Mouse (Mus musculus): Measurements from ENCODE around the gene Kcnj14. TPM values are rescaled to one million over a fixed set of nuclear protein-coding genes. Genes with fewer than 3 reads are reported as not detected.

Gene Kcnj14
- polyA plus RNA-seq, 1 experiment from 2014 or later, result 0.79 TPM

DNA sequence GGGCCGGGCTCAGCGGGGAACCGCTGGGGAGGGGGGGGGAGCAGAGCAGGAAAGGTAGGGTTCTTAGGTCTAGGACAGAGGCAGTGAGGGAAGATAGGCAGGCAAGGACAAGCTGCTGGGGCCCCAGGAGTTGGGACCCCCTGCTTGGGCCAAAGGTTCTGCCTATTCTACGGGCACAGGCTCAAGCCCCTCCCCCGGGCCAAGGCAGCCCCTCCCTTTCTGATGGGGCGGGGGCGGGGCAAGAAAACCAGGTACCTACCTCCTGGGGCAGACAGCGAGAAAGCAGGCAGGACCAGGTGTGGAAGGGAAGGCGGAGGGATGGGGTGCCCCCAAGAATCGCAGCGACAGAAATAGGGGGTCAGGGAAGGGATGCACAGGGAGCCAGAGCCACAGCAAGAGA, 16.1 kb downstream of the Kcnj14 start:
- Histone ChIP-seq H3K9ac (no peak overlapping the region), H3K4me1 (peaks cover 12% of the 10 kb centered on the region), H3K4me2 (no peak overlapping the region), H3K9me3 (no peaks in the 10 kb centered on the region), H3K27ac (no peak overlapping the region), H3K36me3 (peaks cover 65% of the 10 kb centered on the region), H3K4me3 (no peak overlapping the region), H3K27me3 (no peaks in the 10 kb centered on the region)
- no peak for ATAC-seq (ENCODE audit: borderline replicate concordance, extremely low read depth, low FRiP score, low TSS enrichment)
- 45% methylated on average over 11 of the region's 11 CpGs for WGBS

DNA sequence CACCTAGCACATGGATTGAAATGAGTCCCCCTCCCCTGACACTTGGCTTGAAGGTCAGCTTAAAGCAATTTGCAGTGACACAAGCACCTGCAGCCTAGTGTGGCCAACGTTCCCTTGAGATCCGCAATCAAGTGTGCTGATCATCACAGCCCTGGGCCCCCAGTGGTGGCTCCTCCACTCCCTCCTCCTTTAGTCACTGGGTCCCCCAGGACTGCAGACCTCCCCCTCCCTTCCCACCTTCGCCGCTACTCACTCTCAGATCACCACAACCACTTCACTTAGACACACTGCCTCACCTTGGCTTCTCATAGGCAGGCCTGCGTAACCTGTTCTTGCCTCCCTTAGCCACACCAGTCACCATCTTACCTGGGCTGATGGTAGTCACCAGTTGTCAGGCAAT, 18.6 kb downstream of the Kcnj14 start:
- Histone ChIP-seq H3K9me3 (no peaks in the 10 kb centered on the region), H3K4me3 (no peak overlapping the region), H3K27me3 (no peaks in the 10 kb centered on the region), H3K27ac (no peak overlapping the region), H3K36me3 (peaks cover 45% of the 10 kb centered on the region), H3K4me1 (peaks cover 3% of the 10 kb centered on the region), H3K9ac (no peak overlapping the region), H3K4me2 (no peak overlapping the region)
- no peak for ATAC-seq (ENCODE audit: borderline replicate concordance, extremely low read depth, low FRiP score, low TSS enrichment)
- WGBS, result 51% methylated on average over 5 of the region's 5 CpGs

DNA sequence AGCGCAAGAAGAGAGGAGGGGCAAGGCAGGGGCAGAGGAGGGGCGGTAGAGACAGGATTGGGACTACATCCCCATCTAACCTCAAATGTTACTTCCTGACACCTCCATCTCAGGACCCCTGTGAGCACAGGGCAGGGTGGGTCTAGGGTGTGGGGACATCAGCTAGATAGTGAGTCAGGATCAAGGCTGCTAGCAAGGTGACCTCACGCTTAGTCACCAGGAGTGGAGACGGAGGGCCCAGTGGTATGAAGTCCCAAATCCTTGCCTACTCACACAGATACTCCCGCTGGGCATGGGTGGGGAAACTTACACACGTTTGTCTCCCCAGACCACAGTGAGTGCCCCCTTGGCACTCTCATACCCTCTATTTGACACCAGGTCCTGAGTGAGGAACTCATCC, 22.0 kb downstream of the Kcnj14 start:
- 88% methylated on average over 6 of the region's 6 CpGs for WGBS
- H3K27me3 ChIP-seq, result peaks cover 29% of the 10 kb centered on the region
- no peaks in the 10 kb centered on the region for H3K9me3 ChIP-seq
- no peak overlapping the region for H3K4me2 ChIP-seq
- H3K36me3 ChIP-seq, result peaks cover 11% of the 10 kb centered on the region
- peaks cover 26% of the 10 kb centered on the region for H3K4me1 ChIP-seq
- H3K27ac ChIP-seq, result no peak overlapping the region
- no peak overlapping the region for H3K9ac ChIP-seq
- no peak overlapping the region for H3K4me3 ChIP-seq
- ATAC-seq (ENCODE audit: borderline replicate concordance, extremely low read depth, low FRiP score, low TSS enrichment), result no peak

DNA sequence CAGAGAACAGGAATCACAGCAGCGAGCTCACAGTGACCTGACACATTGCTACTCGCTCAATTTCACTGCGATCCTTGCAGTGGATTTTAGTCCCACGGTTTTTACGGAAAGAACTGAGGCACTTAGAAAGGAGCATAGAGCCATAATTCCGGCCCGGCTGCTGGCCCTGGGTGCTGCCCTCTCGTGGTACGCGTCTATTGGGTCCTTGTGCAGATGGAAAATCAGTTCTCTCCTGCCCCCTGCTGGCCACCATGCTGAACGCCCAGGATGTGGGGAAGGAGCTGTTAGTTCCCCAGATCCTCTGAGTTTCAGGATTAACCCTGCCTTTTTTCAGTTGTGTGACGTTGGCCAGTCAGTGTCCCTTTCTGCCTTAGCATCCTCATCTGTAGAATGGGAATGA, 23.2 kb downstream of the Kcnj14 start:
- Histone ChIP-seq H3K27ac (peak overlapping the region; percentile 50; the same call in 1 of the 2 replicates), H3K27me3 (peaks cover 38% of the 10 kb centered on the region), H3K9me3 (no peaks in the 10 kb centered on the region), H3K9ac (no peak overlapping the region), H3K4me3 (peak overlapping the region; percentile 34), H3K4me2 (peak overlapping the region; percentile 64), H3K36me3 (no peaks in the 10 kb centered on the region), H3K4me1 (peaks cover 27% of the 10 kb centered on the region)
- ATAC-seq (ENCODE audit: borderline replicate concordance, extremely low read depth, low FRiP score, low TSS enrichment), result peak; percentile 46; the same call in 1 of the 2 replicates
- WGBS, result 2% methylated on average over 12 of the region's 12 CpGs

DNA sequence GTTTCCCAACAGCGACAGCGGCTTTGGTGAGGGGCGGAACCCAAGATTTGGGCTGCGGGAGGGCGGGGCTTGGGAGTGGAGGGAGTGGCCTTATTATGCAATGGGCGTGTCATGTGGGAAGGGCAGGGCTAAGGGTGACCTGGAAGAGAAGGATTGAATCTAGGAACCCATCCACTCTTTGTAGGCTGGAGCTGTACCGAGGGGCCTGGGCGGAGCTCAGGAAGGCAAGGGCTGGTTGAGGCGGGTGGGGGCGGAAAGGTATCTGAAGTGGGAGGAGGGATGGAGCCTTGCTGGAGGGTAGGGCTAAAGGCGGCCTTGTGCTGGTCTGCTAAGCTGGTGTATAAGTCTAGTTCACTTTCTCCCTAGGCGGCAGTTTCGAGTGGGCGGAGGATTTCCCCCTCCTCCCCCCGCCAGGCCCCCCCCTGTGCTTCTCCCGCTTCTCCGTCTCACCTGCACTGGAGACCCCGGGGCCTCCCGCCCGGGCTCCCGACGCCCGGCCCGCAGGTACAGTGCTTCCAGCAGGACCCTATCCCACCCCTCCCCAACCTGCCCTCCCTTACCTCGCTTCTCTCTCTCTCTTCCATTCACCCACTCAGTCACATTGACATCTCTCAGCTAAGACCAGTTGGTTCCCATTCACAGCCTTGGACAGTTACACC, 23.9 kb downstream of the Kcnj14 start:
- peak; percentile 73 for ATAC-seq (ENCODE audit: borderline replicate concordance, extremely low read depth, low FRiP score, low TSS enrichment)
- WGBS, result 13% methylated on average over 23 of the region's 25 CpGs
- Histone ChIP-seq H3K4me1 (peaks cover 27% of the 10 kb centered on the region), H3K4me3 (peak overlapping the region; percentile 34), H3K9me3 (no peaks in the 10 kb centered on the region), H3K36me3 (no peaks in the 10 kb centered on the region), H3K4me2 (peak overlapping the region; percentile 64), H3K27me3 (peaks cover 38% of the 10 kb centered on the region), H3K9ac (no peak overlapping the region), H3K27ac (peak overlapping the region; percentile 54; the same call in 1 of the 2 replicates)

DNA sequence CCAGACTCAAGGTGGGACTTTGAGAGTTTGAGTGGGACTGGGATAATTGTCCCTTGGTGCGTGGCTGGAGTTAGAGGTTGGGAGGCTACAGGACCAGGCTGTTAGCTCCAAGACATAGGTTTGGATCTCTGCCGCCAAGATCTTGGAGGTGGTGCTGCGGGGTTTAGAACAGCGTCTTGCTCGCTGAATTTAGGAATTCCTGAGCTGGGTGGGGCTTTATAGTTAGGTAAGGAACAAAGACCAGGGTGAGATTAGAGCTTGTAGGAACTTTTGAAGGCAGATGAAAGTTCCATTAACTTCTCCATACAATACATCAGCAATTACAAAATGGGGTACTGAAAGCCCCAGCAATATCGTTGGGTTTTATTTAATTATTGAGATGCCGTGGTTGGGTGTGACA, 24.6 kb downstream of the Kcnj14 start:
- peak overlapping the region; percentile 34 for H3K4me3 ChIP-seq
- H3K4me2 ChIP-seq, result peak overlapping the region; percentile 64
- no peaks in the 10 kb centered on the region for H3K9me3 ChIP-seq
- peak overlapping the region; percentile 54; the same call in 1 of the 2 replicates for H3K27ac ChIP-seq
- 34% methylated on average over 7 of the region's 7 CpGs for WGBS
- H3K4me1 ChIP-seq, result peaks cover 27% of the 10 kb centered on the region
- no peaks in the 10 kb centered on the region for H3K36me3 ChIP-seq
- ATAC-seq (ENCODE audit: borderline replicate concordance, extremely low read depth, low FRiP score, low TSS enrichment), result no peak
- peaks cover 38% of the 10 kb centered on the region for H3K27me3 ChIP-seq
- H3K9ac ChIP-seq, result no peak overlapping the region

DNA sequence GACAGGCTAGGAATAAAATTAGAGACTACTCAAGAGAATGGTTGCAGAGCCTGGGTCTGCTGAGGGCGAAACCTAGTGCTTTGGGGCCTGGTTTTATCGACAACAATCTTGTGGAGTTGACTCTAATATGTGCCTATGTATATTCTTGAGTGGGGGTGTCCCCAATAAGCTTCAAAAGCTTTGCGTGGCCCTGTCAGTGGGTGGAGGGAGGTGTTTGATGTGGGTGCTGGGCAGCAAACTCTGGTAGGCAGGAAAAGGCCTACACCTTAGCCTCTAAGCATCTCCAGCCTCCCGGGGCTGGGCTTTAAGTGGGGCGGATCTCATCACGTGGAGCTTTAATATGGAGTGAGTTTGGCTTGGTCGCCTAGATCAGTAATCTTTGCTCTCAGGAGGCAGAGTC, 25.7 kb downstream of the Kcnj14 start:
- H3K27ac ChIP-seq, result no peak overlapping the region
- no peak overlapping the region for H3K9ac ChIP-seq
- 46% methylated on average over 7 of the region's 7 CpGs for WGBS
- no peaks in the 10 kb centered on the region for H3K36me3 ChIP-seq
- H3K4me1 ChIP-seq, result peaks cover 27% of the 10 kb centered on the region
- peak overlapping the region; percentile 84 for H3K4me2 ChIP-seq
- H3K4me3 ChIP-seq, result peak overlapping the region; percentile 48; the same call in 1 of the 2 replicates
- peaks cover 38% of the 10 kb centered on the region for H3K27me3 ChIP-seq
- ATAC-seq (ENCODE audit: borderline replicate concordance, extremely low read depth, low FRiP score, low TSS enrichment), result no peak
- H3K9me3 ChIP-seq, result no peaks in the 10 kb centered on the region

DNA sequence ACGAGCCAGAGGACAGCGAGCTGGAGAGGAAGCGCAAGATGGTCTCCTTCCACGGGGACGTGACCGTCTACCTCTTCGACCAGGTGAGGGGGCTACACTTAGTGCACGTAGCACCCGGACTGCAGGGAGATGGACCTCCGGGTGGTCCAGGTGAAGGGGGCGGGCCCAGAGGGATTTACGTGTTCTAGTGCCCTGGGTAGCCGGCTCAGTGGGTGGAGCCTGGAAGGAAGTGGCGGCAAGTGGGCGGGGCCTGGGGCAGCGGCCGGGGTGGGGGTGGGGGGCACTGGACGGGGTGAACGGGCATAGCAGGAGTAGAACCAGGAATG, 26.1 kb downstream of the Kcnj14 start:
- no peaks in the 10 kb centered on the region for H3K9me3 ChIP-seq
- H3K4me1 ChIP-seq, result peaks cover 27% of the 10 kb centered on the region
- H3K9ac ChIP-seq, result peak overlapping the region; percentile 44
- 3% methylated on average over 19 of the region's 19 CpGs for WGBS
- H3K27me3 ChIP-seq, result peaks cover 38% of the 10 kb centered on the region
- H3K4me3 ChIP-seq, result peak overlapping the region; percentile 48
- no peak overlapping the region for H3K27ac ChIP-seq
- ATAC-seq (ENCODE audit: borderline replicate concordance, extremely low read depth, low FRiP score, low TSS enrichment), result no peak
- peak overlapping the region; percentile 84 for H3K4me2 ChIP-seq
- no peaks in the 10 kb centered on the region for H3K36me3 ChIP-seq

DNA sequence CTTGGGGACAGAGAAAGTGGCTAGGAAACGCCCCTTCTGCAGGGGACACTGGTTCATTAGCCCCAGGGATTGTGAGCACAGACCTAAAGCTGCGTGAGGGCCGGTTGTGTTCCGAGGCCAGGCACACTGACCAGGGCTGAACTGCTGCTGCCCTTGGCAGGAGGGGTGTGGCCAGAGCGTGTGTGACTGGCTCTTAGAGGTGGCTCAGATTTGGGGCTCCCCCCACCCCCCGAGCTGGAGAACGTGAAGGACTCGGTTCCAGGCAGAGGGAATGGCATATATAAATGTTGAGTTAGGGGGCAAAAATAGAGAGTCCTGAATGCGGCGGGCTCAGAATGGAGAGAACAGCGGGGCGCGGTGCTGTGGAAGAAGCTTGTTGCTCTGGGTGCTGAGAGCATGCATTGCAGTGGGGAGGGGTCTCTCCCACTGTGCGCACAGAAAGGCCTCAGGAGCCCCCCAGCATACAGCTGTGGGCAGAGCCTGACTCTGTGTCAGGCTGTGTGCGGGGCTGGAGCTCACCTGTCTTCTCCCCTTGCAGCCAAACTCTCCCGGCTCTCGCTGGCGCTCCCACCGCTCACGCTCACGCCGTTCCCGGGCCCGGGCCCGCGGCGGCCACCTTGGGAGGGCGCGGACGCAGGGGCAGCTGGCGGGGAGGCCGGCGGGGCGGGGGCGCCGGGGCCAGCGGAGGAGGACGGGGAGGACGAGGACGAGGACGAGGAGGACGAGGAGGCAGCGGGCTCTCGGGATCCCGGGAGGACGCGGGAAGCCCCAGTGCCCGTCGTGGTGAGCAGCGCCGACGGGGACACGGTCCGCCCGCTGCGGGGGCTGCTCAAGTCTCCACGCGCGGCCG, 26.7 kb downstream of the Kcnj14 start:
- Histone ChIP-seq H3K4me1 (peaks cover 27% of the 10 kb centered on the region), H3K27me3 (peaks cover 38% of the 10 kb centered on the region), H3K9me3 (no peaks in the 10 kb centered on the region), H3K36me3 (no peaks in the 10 kb centered on the region), H3K9ac (peak overlapping the region; percentile 44), H3K27ac (no peak overlapping the region), H3K4me3 (peak overlapping the region; percentile 48), H3K4me2 (peak overlapping the region; percentile 84)
- WGBS, result 2% methylated on average over 46 of the region's 60 CpGs
- no peak for ATAC-seq (ENCODE audit: borderline replicate concordance, extremely low read depth, low FRiP score, low TSS enrichment)

DNA sequence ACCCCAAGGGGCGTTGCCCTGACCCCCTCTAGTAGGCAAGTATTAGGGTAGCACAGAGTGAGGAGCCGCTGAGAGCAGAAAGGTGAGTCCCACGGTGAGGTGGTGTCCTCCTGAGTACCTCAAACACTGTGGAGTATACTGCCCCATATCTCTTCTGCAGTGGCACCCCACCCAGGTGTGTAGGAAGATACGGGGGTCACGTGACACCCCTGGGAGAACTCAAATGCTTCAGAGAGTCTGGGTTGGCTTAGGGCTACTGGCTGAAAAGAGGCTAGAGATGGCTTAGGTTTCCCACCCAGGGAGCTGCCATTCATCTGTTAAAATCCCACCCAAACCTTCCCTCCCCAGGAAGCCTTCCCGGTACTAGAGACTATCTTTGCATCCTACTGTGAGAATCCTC, 27.6 kb downstream of the Kcnj14 start:
- peak overlapping the region; percentile 84 for H3K4me2 ChIP-seq
- WGBS, result 48% methylated on average over 6 of the region's 6 CpGs
- H3K9me3 ChIP-seq, result no peaks in the 10 kb centered on the region
- H3K27ac ChIP-seq, result no peak overlapping the region
- H3K4me3 ChIP-seq, result no peak overlapping the region
- H3K27me3 ChIP-seq, result peaks cover 38% of the 10 kb centered on the region
- ATAC-seq (ENCODE audit: borderline replicate concordance, extremely low read depth, low FRiP score, low TSS enrichment), result no peak
- H3K4me1 ChIP-seq, result peaks cover 27% of the 10 kb centered on the region
- no peaks in the 10 kb centered on the region for H3K36me3 ChIP-seq
- H3K9ac ChIP-seq, result no peak overlapping the region

DNA sequence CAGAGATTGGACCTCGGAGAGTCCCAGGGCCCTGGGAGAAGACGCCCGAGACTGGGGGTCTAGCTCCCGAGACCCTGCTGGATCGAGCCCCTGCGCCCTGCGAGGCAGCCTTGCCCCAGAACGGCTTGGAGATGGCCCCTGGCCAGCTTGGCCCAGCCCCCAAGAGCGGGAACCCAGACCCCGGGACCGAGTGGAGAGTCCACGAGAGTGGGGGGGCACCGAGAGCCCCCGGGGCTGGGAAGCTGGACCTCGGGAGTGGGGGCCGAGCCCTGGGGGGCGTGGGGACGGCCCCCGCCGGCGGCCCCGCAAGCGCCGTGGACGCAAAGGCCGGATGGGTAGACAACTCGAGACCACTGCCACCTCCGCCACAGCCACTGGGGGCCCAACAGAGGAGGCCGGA, 29.6 kb downstream of the Kcnj14 start:
- H3K4me2 ChIP-seq, result no peak overlapping the region
- peaks cover 29% of the 10 kb centered on the region for H3K27me3 ChIP-seq
- 92% methylated on average over 29 of the region's 29 CpGs for WGBS
- H3K4me3 ChIP-seq, result no peak overlapping the region
- H3K9me3 ChIP-seq, result no peaks in the 10 kb centered on the region
- no peaks in the 10 kb centered on the region for H3K36me3 ChIP-seq
- no peak overlapping the region for H3K9ac ChIP-seq
- H3K4me1 ChIP-seq, result peaks cover 19% of the 10 kb centered on the region
- no peak for ATAC-seq (ENCODE audit: borderline replicate concordance, extremely low read depth, low FRiP score, low TSS enrichment)
- no peak overlapping the region for H3K27ac ChIP-seq

DNA sequence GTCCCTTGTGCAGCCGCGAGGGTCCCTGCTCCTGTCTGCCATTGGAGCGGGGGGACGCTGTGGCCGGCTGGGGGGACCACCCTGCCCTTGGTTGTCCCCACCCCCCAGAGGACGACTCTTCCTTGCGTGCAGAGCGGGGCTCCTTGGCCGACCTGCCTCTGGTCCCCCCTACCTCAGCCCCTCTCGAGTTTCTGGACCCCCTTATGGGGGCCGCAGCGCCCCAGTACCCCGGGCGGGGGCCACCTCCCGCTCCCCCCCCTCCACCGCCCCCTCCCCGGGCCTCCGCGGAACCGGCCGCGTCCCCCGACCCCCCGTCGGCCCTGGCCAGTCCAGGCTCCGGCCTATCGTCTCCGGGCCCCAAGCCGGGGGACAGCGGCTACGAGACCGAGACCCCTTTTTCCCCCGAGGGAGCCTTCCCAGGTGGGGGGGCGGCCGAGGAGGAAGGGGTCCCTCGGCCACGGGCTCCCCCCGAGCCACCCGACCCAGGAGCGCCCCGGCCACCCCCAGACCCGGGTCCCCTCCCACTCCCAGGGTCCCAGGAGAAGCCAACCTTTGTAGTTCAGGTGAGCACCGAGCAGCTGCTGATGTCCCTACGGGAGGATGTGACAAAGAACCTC, 30.5 kb downstream of the Kcnj14 start:
- no peak overlapping the region for H3K9ac ChIP-seq
- ATAC-seq (ENCODE audit: borderline replicate concordance, extremely low read depth, low FRiP score, low TSS enrichment), result no peak
- no peak overlapping the region for H3K27ac ChIP-seq
- 84% methylated on average over 41 of the region's 44 CpGs for WGBS
- H3K9me3 ChIP-seq, result no peaks in the 10 kb centered on the region
- no peaks in the 10 kb centered on the region for H3K36me3 ChIP-seq
- H3K4me2 ChIP-seq, result no peak overlapping the region
- peaks cover 23% of the 10 kb centered on the region for H3K27me3 ChIP-seq
- no peak overlapping the region for H3K4me3 ChIP-seq
- peaks cover 19% of the 10 kb centered on the region for H3K4me1 ChIP-seq

All from lung, embryonic 15.5 days (tissue).